Mouse (Mus musculus) CH12.LX (cell line): ENCODE measurements at regions not wholly inside any gene's neighbourhood (a gene's known extent, or its start where the extent isn't known, plus 50 kb on each side); places are given as distances from the start of the nearest gene placed in this dataset.

Source experiments
- CHD1 ChIP-seq: IDR thresholded peaks from 2 replicates; pipeline ENCODE4 v1.6.1; 2012; ENCODE audit warnings: low read depth, low read length, improper control_type of control experiment, inconsistent platforms
- CHD2 ChIP-seq: IDR thresholded peaks from 2 replicates; pipeline ENCODE4 v1.6.1; 2011; ENCODE audit warnings: low read length, improper control_type of control experiment
- CTCF ChIP-seq, 2 experiments: IDR thresholded peaks in 1 of 2; conservative IDR thresholded peaks in 1 of 2; 2 replicates each; pipeline ENCODE4 v1.5.1; 2011 to 2012; ENCODE audit warnings: low read depth in 2 of 2, low read length in 2 of 2, improper control_type of control experiment in 1 of 2, inconsistent platforms in 1 of 2, mild to moderate bottlenecking in 1 of 2, moderate library complexity in 1 of 2
- EP300 ChIP-seq: IDR thresholded peaks from 2 replicates; pipeline ENCODE4 v1.6.1; 2011; ENCODE audit warnings: low read length, improper control_type of control experiment
- GABPA ChIP-seq: IDR thresholded peaks from 2 replicates; pipeline ENCODE4 v1.6.1; 2012; ENCODE audit warnings: low read depth, low read length, improper control_type of control experiment, inconsistent platforms; ENCODE audit not compliant: insufficient replicate concordance
- HCFC1 ChIP-seq: IDR thresholded peaks from 2 replicates; pipeline ENCODE4 v1.6.1; 2012; ENCODE audit warnings: low read depth, mild to moderate bottlenecking, inconsistent platforms, low read length, improper control_type of control experiment
- JUND ChIP-seq: conservative IDR thresholded peaks from 2 replicates; pipeline ENCODE4 v1.6.1; 2011; ENCODE audit warnings: low read depth, low read length, improper control_type of control experiment
- MAZ ChIP-seq: IDR thresholded peaks from 2 replicates; pipeline ENCODE4 v1.6.1; 2012; ENCODE audit warnings: low read depth, mild to moderate bottlenecking, inconsistent platforms, low read length, improper control_type of control experiment, moderate library complexity
- POLR2A ChIP-seq: IDR thresholded peaks from 2 replicates; pipeline ENCODE4 v1.6.1; 2011; ENCODE audit warnings: low read depth, mild to moderate bottlenecking, improper control_type of control experiment, low read length
- RCOR1 ChIP-seq: conservative IDR thresholded peaks from 2 replicates; pipeline ENCODE4 v1.6.1; 2012; ENCODE audit warnings: low read depth, mild to moderate bottlenecking, inconsistent platforms, low read length, improper control_type of control experiment
- ZNF384 ChIP-seq: IDR thresholded peaks from 2 replicates; pipeline ENCODE4 v1.6.1; 2012; ENCODE audit warnings: low read depth, low read length, improper control_type of control experiment, inconsistent platforms

DNA sequence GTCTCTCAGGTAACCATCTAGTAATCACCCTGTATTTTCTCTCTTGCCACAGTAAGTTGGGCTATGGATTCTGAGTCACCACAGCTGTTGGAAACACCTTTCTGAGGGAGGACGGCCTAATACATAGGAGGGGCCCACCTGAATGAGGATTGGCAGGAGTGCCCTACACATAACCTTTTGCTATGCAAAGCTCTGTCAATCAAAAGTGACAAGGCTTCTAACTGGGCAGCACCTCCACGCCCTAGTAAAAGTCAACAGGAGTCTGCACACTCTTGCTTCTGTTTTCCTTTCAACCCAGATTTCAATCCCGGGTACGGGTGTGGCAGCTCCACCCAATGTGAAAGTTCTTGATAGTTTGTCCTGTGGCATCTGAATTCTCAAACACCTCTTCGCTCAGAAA is 694.8 kb downstream of the Adgrl2 start:
- TF ChIP-seq RCOR1 (no peak), ZNF384 (no peak), CTCF (conservative IDR thresholded peaks at IDR 0.05 in 1 of 2, IDR thresholded peaks at IDR 0.05 in 1 of 2; ENCODE audit: low read depth in 2 of 2, low read length in 2 of 2) (no peak), EP300 (no peak), MAZ (no peak), HCFC1 (no peak), POLR2A (no peak), CHD2 (no peak), JUND (no peak), CHD1 (no peak), GABPA (no peak)
